Mouse (Mus musculus): ENCODE data around the gene Ccr6. TPM values are rescaled to one million over a fixed set of nuclear protein-coding genes. Genes with fewer than 3 reads are reported as not detected.

The Ccr6 gene
- polyA plus RNA-seq, 1 experiment from 2014 or later = not detected

DNA sequence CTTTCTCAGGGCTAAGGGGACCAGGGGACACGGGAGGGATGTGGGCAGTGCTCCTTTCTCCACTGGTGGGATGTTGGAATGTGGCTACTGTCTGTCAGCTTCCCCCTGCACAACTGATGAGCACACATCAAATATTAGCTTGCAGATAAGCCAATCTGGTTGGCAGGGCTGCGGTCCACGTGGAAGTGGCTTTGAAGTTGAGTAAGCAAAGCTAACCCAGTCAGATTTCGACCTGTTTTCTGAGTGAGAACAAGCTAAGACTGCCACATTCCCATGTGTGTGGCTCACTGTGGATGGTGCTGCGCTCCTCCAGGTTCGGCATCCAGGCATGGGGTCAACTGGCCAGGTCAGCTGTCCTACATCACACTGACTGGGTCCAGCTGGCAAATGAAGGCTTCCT is 37.1 kb downstream of the Ccr6 start:
- H3K27me3 ChIP-seq (replicated peaks; ENCODE audit: low read depth, poor library complexity, severe bottlenecking) = peaks cover 13% of the 10 kb centered on the region; the same call in 1 of the 2 replicates
- H3K36me3 ChIP-seq (replicated peaks) = no peaks in the 10 kb centered on the region
- H3K4me3 ChIP-seq = no peak overlapping the region
- DNase-seq (ENCODE audit: low spot score) = no peak
- peaks cover 10% of the 10 kb centered on the region for H3K4me1 ChIP-seq
- H3K27ac ChIP-seq (replicated peaks) = no peak overlapping the region
- 79% methylated on average over 6 of the region's 6 CpGs for WGBS
- no peaks in the 10 kb centered on the region for H3K9me3 ChIP-seq

DNA sequence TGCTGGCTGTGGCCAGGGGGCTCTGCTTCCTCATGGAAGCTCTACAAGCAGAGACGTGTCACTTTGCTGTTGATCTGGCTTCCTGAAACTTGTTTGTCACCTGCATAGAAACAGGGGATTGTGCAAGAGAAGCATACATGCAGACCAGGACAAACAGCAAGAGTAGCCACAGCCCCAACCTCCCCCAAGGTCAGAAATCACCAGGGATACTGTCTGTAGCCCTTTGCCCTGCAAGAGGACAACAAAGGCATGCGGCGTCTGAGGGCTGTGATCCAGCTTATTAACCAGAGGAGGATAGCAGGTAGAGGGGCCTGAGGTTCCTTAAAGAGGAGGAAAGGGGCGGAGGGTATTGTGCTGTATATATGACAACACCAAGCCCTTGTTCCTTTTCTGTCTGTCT is 40.2 kb downstream of the Ccr6 start:
- H3K4me3 ChIP-seq = no peak overlapping the region
- H3K4me1 ChIP-seq = peaks cover 10% of the 10 kb centered on the region
- H3K9me3 ChIP-seq = no peaks in the 10 kb centered on the region
- H3K36me3 ChIP-seq (replicated peaks) = no peaks in the 10 kb centered on the region
- H3K27ac ChIP-seq (replicated peaks) = no peak overlapping the region
- DNase-seq (ENCODE audit: low spot score) = no peak
- 71% methylated on average over 4 of the region's 4 CpGs for WGBS
- peaks cover 23% of the 10 kb centered on the region for H3K27me3 ChIP-seq (replicated peaks; ENCODE audit: low read depth, poor library complexity, severe bottlenecking)

DNA sequence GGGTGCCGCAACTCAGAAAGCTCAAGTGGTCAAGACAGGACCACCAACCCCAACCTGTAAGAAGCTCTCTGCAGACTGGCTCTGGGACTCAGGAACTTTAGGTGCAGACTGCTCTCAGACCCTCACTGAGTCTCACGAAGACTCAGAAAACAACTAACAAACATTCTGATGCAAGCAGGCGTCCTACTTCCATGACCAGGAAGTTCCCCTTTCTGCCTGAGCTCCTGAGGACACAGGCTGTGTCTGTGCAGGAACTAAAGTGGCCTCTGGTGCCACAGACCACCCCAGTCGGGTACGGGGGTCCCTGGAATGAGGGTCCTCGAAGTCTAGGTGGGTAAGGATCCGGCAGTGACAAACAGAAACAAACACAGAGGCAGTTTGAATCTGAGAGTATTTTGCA is 40.8 kb downstream of the Ccr6 start:
- Histone ChIP-seq H3K27ac (replicated peaks) (no peak overlapping the region), H3K9me3 (no peaks in the 10 kb centered on the region), H3K4me1 (peaks cover 4% of the 10 kb centered on the region), H3K4me3 (no peak overlapping the region), H3K36me3 (replicated peaks) (no peaks in the 10 kb centered on the region), H3K27me3 (replicated peaks; ENCODE audit: low read depth, poor library complexity, severe bottlenecking) (peaks cover 24% of the 10 kb centered on the region)
- WGBS = 81% methylated on average over 7 of the region's 7 CpGs
- no peak for DNase-seq (ENCODE audit: low spot score)

DNA sequence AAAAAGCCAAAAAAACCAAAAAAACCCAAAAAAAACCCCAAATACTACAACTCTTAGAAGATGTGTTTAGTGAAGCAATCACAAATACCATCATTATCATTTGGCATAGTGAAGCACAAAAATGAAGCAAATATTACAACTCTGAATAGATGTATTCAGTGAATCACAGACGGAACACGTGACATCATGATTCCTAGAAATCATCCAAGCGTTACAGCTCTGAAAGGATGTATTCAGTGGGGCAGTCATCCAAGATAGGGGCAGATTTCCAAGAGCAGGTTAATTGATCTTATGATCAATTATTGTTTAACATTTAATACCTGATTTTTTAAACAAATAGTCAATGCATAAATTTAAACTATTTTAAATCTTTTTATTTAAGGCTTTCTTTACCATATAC is 41.4 kb downstream of the Ccr6 start:
- Histone ChIP-seq H3K9me3 (no peaks in the 10 kb centered on the region), H3K36me3 (replicated peaks) (no peaks in the 10 kb centered on the region), H3K27me3 (replicated peaks; ENCODE audit: low read depth, poor library complexity, severe bottlenecking) (peaks cover 21% of the 10 kb centered on the region), H3K4me3 (no peak overlapping the region), H3K27ac (replicated peaks) (no peak overlapping the region), H3K4me1 (0 out of 2 replicates have a peak, but pooled peaks cover under 1% of the 10 kb centered on the region)
- no peak for DNase-seq (ENCODE audit: low spot score)
- 87% methylated on average over 3 of the region's 3 CpGs for WGBS

DNA sequence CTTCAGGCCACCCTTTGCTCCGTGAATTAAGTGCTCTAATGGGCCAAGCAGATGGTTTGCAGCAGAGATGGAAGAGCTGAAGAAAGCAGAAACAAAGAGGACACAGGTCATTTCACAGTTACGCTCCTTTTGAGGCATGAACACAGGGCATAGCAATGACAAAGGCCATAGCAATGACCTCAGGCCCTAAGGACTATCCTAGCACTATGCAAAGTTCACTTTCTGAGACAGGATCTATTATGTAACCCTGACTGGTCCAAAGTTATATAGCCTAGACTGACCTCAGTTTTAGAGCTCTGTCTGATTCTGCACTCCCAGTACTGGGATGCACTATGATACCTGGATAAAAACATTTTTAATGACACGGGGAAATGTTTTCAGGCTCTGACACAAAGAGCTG is 42.5 kb downstream of the Ccr6 start:
- Histone ChIP-seq H3K36me3 (replicated peaks) (no peaks in the 10 kb centered on the region), H3K4me1 (peaks cover 10% of the 10 kb centered on the region), H3K4me3 (no peak overlapping the region), H3K9me3 (no peaks in the 10 kb centered on the region), H3K27me3 (replicated peaks; ENCODE audit: low read depth, poor library complexity, severe bottlenecking) (peaks cover 15% of the 10 kb centered on the region; the same call in 1 of the 2 replicates), H3K27ac (replicated peaks) (no peak overlapping the region)
- WGBS = 66% methylated on average over 3 of the region's 3 CpGs
- no peak for DNase-seq (ENCODE audit: low spot score)

DNA sequence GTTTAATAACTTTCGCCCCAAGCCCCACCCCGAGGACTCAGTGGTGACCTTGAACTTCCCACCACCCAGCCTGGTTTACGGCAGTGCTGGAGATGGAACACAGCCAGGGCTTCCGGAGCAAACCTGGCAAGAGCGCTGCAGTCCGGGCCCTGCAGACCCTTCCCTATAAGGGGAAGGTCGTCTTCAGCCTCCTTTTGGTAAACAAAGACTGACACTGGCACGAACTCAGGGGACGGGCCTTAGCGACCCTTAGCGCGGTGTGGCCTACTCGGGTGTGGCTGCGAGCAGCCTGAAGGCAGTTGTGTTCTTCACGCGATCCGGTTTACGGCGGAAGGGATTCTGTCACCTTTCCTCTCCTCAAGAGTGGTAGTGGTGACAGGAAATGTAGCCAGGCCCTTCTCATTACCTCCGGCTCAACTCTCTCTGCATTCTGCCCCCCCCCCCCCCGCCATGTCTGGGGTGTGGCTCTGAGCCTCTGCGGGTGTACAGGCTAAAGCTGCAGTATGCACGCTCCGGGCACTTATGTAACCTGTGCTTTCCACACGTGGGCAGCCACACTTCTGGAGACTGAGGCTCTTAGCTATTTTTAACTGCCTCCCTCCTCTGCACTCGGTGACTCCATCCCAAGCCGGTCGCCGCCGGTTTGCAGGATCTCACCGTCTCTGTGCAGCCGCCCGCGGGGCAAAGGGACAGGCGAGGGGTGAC is 47.1 kb downstream of the Ccr6 start, which contains the start of gene Mpc1:
Gene Mpc1, plus strand, starts transcription at position 84 of the 705 bp plus-strand sequence.
- 2% methylated on average over 35 of the region's 35 CpGs for WGBS
- peak within 1 kb of the TSS; percentile 91 for H3K27ac ChIP-seq (replicated peaks)
- H3K27me3 ChIP-seq (replicated peaks; ENCODE audit: low read depth, poor library complexity, severe bottlenecking) = peaks cover 34% of the 10 kb centered on the region
- H3K4me3 ChIP-seq = peak within 1 kb of the TSS; percentile 71
- H3K36me3 ChIP-seq (replicated peaks) = no peaks in the 10 kb centered on the region
- H3K9me3 ChIP-seq = no peaks in the 10 kb centered on the region
- peaks cover 21% of the 10 kb centered on the region for H3K4me1 ChIP-seq
- peak; percentile 66 for DNase-seq (ENCODE audit: low spot score)

DNA sequence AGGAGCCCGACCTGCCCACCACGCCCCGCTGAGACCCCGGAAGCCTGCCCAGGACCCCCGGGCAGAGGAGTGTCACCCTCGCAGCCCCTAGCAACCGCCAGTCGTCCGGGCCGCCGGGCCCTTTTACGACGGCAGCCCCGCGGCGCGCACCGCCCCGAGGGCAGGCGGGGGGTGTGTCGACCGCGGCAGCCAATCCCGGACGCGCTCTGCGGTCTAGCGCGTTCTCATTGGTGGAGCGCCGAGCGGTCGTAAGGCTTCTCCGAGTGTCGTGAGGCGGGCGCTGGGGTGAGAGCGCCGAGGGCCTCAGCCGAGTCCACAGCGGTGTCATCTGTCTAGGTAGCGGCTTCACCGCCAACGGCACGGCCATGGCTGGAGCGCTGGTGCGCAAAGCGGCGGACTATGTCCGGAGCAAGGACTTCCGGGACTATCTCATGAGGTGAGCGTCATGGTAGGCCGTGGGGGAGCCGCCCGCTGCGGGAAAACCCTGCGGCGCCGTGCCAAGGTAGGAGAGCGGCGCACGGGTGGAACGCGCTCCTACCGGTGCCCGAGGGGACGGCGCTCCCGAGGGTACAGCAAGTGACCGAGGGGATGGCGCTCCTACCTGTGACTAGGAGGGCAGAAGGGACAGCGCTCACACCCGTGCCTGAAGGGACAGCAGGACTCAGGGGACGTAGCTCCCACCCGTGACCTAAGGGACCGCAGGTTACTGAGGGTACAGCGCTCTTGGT is 47.8 kb downstream of the Ccr6 start:
- under 1% methylated on average over 77 of the region's 77 CpGs for WGBS
- H3K36me3 ChIP-seq (replicated peaks) = no peaks in the 10 kb centered on the region
- H3K4me3 ChIP-seq = peak overlapping the region; percentile 71
- peaks cover 34% of the 10 kb centered on the region for H3K27me3 ChIP-seq (replicated peaks; ENCODE audit: low read depth, poor library complexity, severe bottlenecking)
- peaks cover 21% of the 10 kb centered on the region for H3K4me1 ChIP-seq
- peak overlapping the region; percentile 91 for H3K27ac ChIP-seq (replicated peaks)
- DNase-seq (ENCODE audit: low spot score) = peak; percentile 96
- no peaks in the 10 kb centered on the region for H3K9me3 ChIP-seq

DNA sequence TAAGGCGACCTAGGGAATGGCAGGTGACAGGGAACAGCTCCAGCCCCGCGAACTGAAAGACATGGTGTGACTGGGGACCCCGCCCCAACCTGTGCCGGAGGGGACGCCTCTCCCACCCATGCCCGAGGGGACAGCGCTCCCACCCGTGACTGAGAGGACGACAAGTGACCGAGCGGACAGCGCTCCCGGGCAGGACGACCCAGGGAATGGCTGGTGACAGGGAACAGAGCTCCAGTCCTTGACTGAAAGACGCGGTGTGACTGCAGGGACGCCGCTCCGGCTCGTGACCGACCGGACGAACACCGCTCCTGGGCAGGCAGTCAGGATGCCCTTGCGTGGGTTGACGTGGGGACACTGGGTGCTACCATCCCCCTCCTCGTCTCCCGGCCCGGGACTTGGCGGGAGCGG is 48.4 kb downstream of the Ccr6 start:
- peaks cover 21% of the 10 kb centered on the region for H3K4me1 ChIP-seq
- peaks cover 34% of the 10 kb centered on the region for H3K27me3 ChIP-seq (replicated peaks; ENCODE audit: low read depth, poor library complexity, severe bottlenecking)
- peak overlapping the region; percentile 91 for H3K27ac ChIP-seq (replicated peaks)
- H3K9me3 ChIP-seq = no peaks in the 10 kb centered on the region
- no peak for DNase-seq (ENCODE audit: low spot score)
- no peaks in the 10 kb centered on the region for H3K36me3 ChIP-seq (replicated peaks)
- WGBS = under 1% methylated on average over 32 of the region's 32 CpGs
- peak overlapping the region; percentile 71 for H3K4me3 ChIP-seq

DNA sequence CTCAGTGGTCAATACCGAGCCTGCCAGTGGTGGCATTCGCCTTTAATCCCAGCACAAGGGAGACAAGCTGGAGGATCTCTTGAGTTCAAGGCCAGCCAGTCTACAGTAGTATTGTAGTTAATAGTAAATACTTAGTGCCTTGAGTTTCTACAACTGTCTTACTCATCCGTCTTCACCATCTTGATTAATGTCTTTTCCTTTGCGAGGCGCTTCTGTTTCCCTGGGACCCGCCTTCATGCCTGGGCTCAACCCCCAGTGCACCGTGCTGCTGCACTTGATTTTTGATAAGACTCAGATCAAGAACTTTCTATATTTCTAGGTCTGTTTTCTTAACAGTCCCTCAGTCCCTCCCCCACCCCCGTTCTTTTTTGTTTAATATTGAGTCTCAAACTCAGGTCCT is 49.2 kb downstream of the Ccr6 start:
- H3K36me3 ChIP-seq (replicated peaks) = no peaks in the 10 kb centered on the region
- no peak overlapping the region for H3K27ac ChIP-seq (replicated peaks)
- no peak for DNase-seq (ENCODE audit: low spot score)
- H3K4me3 ChIP-seq = peak overlapping the region; percentile 71
- peaks cover 21% of the 10 kb centered on the region for H3K4me1 ChIP-seq
- peaks cover 30% of the 10 kb centered on the region for H3K27me3 ChIP-seq (replicated peaks; ENCODE audit: low read depth, poor library complexity, severe bottlenecking)
- 39% methylated on average over 8 of the region's 8 CpGs for WGBS
- H3K9me3 ChIP-seq = no peaks in the 10 kb centered on the region

DNA sequence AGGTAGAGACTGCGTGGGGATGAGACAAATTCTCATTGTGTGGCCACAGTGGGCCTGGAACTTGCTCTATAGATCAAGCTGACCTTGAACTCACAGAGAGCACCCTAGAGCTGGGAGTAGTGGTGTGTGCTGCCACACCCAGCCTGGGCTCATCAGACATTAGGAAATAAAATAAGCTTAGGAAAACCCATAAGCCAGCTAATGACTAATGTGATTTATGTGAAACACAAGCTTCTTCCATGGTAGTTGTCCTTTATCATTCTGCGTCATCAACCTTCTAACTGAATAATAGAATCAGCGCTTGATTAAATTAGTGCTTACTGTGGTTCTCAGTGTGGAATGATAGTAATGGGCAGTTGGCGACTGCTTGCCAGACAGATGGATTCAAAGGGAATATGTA is 51.1 kb downstream of the Ccr6 start:
- Histone ChIP-seq H3K9me3 (no peaks in the 10 kb centered on the region), H3K27ac (replicated peaks) (no peak overlapping the region), H3K4me3 (no peak overlapping the region), H3K4me1 (peaks cover 21% of the 10 kb centered on the region), H3K27me3 (replicated peaks; ENCODE audit: low read depth, poor library complexity, severe bottlenecking) (peaks cover 23% of the 10 kb centered on the region), H3K36me3 (replicated peaks) (no peaks in the 10 kb centered on the region)
- DNase-seq (ENCODE audit: low spot score) = no peak
- WGBS = 83% methylated on average over 4 of the region's 4 CpGs

DNA sequence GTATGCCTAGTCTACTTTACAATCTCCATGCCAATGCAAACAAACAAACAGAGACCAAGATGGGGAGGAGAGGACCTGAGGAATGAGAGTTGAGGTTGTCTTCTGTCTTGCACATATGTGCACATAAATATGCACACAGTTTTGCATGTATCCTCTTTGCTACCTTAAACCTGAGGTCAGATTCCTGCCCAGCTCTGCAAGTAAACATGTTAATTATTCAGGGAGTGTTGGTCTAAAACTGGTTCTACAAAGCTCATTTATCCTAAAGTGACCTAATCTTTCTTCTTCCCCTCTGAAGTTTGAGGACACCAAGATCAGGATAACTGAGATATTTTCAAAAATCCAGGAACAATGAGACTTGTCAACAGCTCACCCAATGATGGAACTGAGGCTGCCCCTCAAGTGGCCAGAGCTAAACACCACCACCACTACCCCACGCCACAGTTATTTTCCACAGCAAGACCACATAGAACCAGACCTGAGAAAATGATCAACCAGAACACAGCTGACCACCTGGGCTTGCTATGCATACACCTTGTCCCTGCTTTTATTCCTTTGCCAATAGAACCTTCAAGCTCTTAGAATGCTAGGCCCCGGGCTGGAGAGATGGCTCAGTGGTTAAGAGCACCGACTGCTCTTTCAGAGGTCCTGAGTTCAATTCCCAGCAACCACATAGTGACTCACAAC is 54.3 kb downstream of the Ccr6 start:
- H3K4me3 ChIP-seq = no peak overlapping the region
- H3K9me3 ChIP-seq = no peaks in the 10 kb centered on the region
- no peaks in the 10 kb centered on the region for H3K36me3 ChIP-seq (replicated peaks)
- no peak for DNase-seq (ENCODE audit: low spot score)
- WGBS = 90% methylated on average over 3 of the region's 3 CpGs
- H3K27me3 ChIP-seq (replicated peaks; ENCODE audit: low read depth, poor library complexity, severe bottlenecking) = peaks cover 12% of the 10 kb centered on the region
- H3K4me1 ChIP-seq = no peaks in the 10 kb centered on the region
- H3K27ac ChIP-seq (replicated peaks) = no peak overlapping the region

DNA sequence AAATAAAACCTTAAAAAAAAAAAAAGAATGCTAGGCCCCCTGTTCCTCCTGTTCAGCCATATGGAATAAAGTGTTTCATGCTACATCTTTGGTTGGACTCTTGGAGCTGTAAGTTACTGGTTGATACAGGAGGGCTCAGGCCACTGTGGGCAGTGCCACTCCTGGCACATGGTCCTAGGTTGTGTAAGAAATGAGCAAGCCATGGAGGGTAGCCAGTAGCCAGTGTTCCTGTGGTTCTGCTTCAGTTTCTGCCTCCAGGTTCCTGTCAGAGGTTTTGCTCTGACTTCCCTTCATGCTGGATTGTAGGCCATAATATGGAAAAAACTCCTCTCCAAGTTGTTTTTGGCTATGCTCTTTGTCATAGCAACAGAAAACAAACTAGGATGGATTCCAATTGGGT is 54.9 kb downstream of the Ccr6 start:
- Histone ChIP-seq H3K4me3 (no peak overlapping the region), H3K9me3 (no peaks in the 10 kb centered on the region), H3K27ac (replicated peaks) (no peak overlapping the region), H3K27me3 (replicated peaks; ENCODE audit: low read depth, poor library complexity, severe bottlenecking) (peaks cover 6% of the 10 kb centered on the region), H3K36me3 (replicated peaks) (no peaks in the 10 kb centered on the region), H3K4me1 (no peaks in the 10 kb centered on the region)
- no peak for DNase-seq (ENCODE audit: low spot score)
